Mouse (Mus musculus): ENCODE measurements around the gene Slc1a1.

GRCm38 (mm10) chr19:28916492-28916891 is 81.6 kb downstream of the Slc1a1 start:
- TF ChIP-seq GATA1 (IDR thresholded peaks at IDR 0.05; ENCODE audit: borderline replicate concordance, low read length) (no peak), FLI1 (IDR thresholded peaks at IDR 0.05; ENCODE audit: low read length) (no peak)

Measured in megakaryocyte, embryonic 14.5 days (primary cell).